ENCODE assay signal across 21 mouse cellular contexts in the genomic region with DNA sequence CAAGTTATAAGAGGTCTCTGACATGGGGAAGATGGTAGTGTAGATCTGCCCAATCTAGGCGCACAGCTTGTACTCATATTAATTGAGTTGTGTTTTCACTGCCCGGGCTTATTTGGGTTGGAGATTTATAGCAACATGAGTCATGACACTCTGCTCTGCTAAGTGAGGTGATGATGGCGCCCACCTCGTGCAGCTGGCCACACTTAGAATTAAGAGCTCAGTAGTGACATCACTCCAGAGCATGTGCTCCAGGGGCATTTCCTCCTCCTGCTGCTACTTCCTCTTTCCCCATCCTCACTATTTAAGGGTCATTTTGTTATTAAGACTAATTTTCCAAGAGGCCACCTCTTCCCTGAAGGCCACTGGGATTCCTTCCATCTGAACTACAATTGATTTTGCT.
DNase-seq lines count a peak whose midpoint lies in the region; ATAC-seq and TF ChIP-seq lines count a peak whose summit lies in the region.
"Had no signal": no experiment of that assay in that cellular context is flagged by ENCODE, and none has a peak within 500 bp of the region (broad histone marks: within the 10 kb centered on the region; RNA-seq: fewer than 3 reads in every experiment).

No protein-coding gene starts in this region.

- WGBS in embryonic facial prominence, embryonic 10.5 days, result 90% methylated on average over 4 of the region's 4 CpGs

- no peaks in the 10 kb centered on the region for H3K79me2 ChIP-seq in C2C12 (ENCODE audit: control insufficient read depth, insufficient read depth)

- no peak for TF ChIP-seq CTCF in C2C12 (IDR thresholded peaks at IDR 0.05; ENCODE audit: control insufficient read depth, insufficient read depth, insufficient read length)

- no peaks in the 10 kb centered on the region for H3K36me3 ChIP-seq in C2C12 (ENCODE audit: control insufficient read depth, insufficient read depth)
- no peaks in the 10 kb centered on the region for H3K36me3 ChIP-seq in embryonic facial prominence, embryonic 10.5 days (replicated peaks)
- H3K36me3 ChIP-seq: embryonic facial prominence, embryonic 13.5 days; heart, embryonic 12.5 days; hindbrain, embryonic 10.5 days; hindbrain, embryonic 15.5 days had no signal

- intact Hi-C loops in heart, postnatal 25 days (cut with DNase I), result no loop called here

- peak; percentile 86 for DNase-seq in 416B (ENCODE audit: low read depth)
- no peak for DNase-seq in heart, postnatal 25 days (ENCODE audit: low spot score)
- no peak for DNase-seq in embryonic facial prominence, embryonic 10.5 days (ENCODE audit: low spot score)
- no peak for DNase-seq in frontal cortex, postnatal 10 days (ENCODE audit: low spot score in 2 of 2)
- DNase-seq: adrenal gland, adult 2 months; adrenal gland, postnatal 25 days; B cell, adult 2 months; cerebellum, adult 11 months; cerebellum, adult 8-10 months; cerebellum, postnatal 14 days; gastrocnemius, postnatal 10 days had no signal

- no peak overlapping the region for H3K27ac ChIP-seq in embryonic facial prominence, embryonic 10.5 days (replicated peaks)
- H3K27ac ChIP-seq: embryonic facial prominence, embryonic 13.5 days; hindbrain, embryonic 10.5 days; hindbrain, embryonic 15.5 days had no signal

- ATAC-seq in common myeloid progenitor, adult 5-6 weeks (replicated peaks; ENCODE audit: low read depth, poor library complexity, severe bottlenecking), result peak; percentile 90
- peak; percentile 70 for ATAC-seq in megakaryocyte, adult 5-6 weeks (ENCODE audit: poor library complexity, severe bottlenecking)
- ATAC-seq in CD4-positive, CD25-positive, alpha-beta regulatory T cell, adult 4 months, result no peak
- ATAC-seq: forebrain, embryonic 14.5 days; intestine, embryonic 16.5 days had no signal

- no peaks in the 10 kb centered on the region for H3K79me3 ChIP-seq in C2C12 (ENCODE audit: low read depth)

- H3K4me1 ChIP-seq in embryonic facial prominence, embryonic 10.5 days, result no peaks in the 10 kb centered on the region
- H3K4me1 ChIP-seq: embryonic facial prominence, embryonic 13.5 days; heart, embryonic 12.5 days; hindbrain, embryonic 10.5 days; hindbrain, embryonic 15.5 days had no signal

- H3K4me3 ChIP-seq in C2C12 (ENCODE audit: insufficient read depth, poor library complexity, severe bottlenecking), result no peak overlapping the region
- no peak overlapping the region for H3K4me3 ChIP-seq in embryonic facial prominence, embryonic 10.5 days
- H3K4me3 ChIP-seq: embryonic facial prominence, embryonic 13.5 days; heart, embryonic 12.5 days; hindbrain, embryonic 10.5 days; hindbrain, embryonic 15.5 days had no signal

- H3K27me3 ChIP-seq in C2C12 (ENCODE audit: control insufficient read depth, insufficient read depth, insufficient read length), result no peaks in the 10 kb centered on the region
- no peaks in the 10 kb centered on the region; the same call in 1 of the 2 replicates for H3K27me3 ChIP-seq in embryonic facial prominence, embryonic 10.5 days (replicated peaks; ENCODE audit: low read depth, poor library complexity, severe bottlenecking)
- H3K27me3 ChIP-seq: embryonic facial prominence, embryonic 13.5 days; hindbrain, embryonic 15.5 days had no signal

- H3K9me3 ChIP-seq in embryonic facial prominence, embryonic 10.5 days, result no peaks in the 10 kb centered on the region
- H3K9me3 ChIP-seq: embryonic facial prominence, embryonic 13.5 days; heart, embryonic 12.5 days; hindbrain, embryonic 10.5 days; hindbrain, embryonic 15.5 days had no signal

- no peak overlapping the region for H3ac ChIP-seq in C2C12 (ENCODE audit: control insufficient read depth, insufficient read length, low read depth)

TF ChIP-seq in C2C12, 6 proteins besides CTCF, POLR2A, EP300 and RAD21:
- TF ChIP-seq MYOD1 (IDR thresholded peaks at IDR 0.05; ENCODE audit: control insufficient read depth, insufficient read length, low read depth) (peak; percentile 9), MYOG (IDR thresholded peaks at IDR 0.05; ENCODE audit: control insufficient read depth, extremely low read depth, insufficient read length) (no peak)
